Mouse (Mus musculus) bone marrow, adult 2 months (tissue): ENCODE results near the gene Card19.

Experiments used
- CTCF ChIP-seq: fragments of 200-500 bp; IDR thresholded peaks from 2 replicates; pipeline ENCODE4 v1.5.1; 2011; ENCODE audit warnings: low read length, control low read depth; ENCODE audit not compliant: control insufficient read depth, insufficient read depth
- POLR2A ChIP-seq: fragments of 200-500 bp; IDR thresholded peaks from 2 replicates; pipeline ENCODE4 v1.6.1; 2011; ENCODE audit warnings: low read depth, mild to moderate bottlenecking, control low read depth, low read length, borderline replicate concordance; ENCODE audit not compliant: control insufficient read depth

- TF ChIP-seq POLR2A (no peak), CTCF (no peak)
These were observed 27.4 kb downstream of the Card19 start for GRCm38 (mm10) chr13:49188219-49188965.
